Mouse (Mus musculus): Measurements from ENCODE around the gene Map2k4. TPM values are rescaled to one million over a fixed set of nuclear protein-coding genes. Genes with fewer than 3 reads are reported as not detected.

Map2k4 gene
- polyA plus RNA-seq, 1 experiment from 2014 or later = 100 TPM

- no peak overlapping the region for H3K9ac ChIP-seq (replicated peaks; ENCODE audit: low read length)
- H3K36me3 ChIP-seq (ENCODE audit: control insufficient read depth, insufficient read depth, low read length) = no peaks in the 10 kb centered on the region
- DNase-seq (no peak), ATAC-seq (ENCODE audit: low FRiP score, low TSS enrichment) (no peak)
- no peak overlapping the region for H3K4me2 ChIP-seq (ENCODE audit: low read length)
- H3K4me1 ChIP-seq (ENCODE audit: control insufficient read depth, insufficient read depth, low read length) = no peaks in the 10 kb centered on the region
- WGBS = 97% methylated on average over 2 of the region's 2 CpGs
- no peaks in the 10 kb centered on the region for H3K27me3 ChIP-seq (ENCODE audit: control insufficient read depth, insufficient read depth, low read length)
- H3K9me3 ChIP-seq (ENCODE audit: control insufficient read depth, low read length) = no peaks in the 10 kb centered on the region
- H3K4me3 ChIP-seq (replicated peaks; ENCODE audit: low read depth, low read length) = no peak overlapping the region
- no peak overlapping the region for H3K27ac ChIP-seq (replicated peaks; ENCODE audit: low read depth, low read length)
These were observed 27.2 kb downstream of the Map2k4 start for GRCm38 (mm10) chr11:65760912-65761311.

- Histone ChIP-seq H3K27me3 (ENCODE audit: control insufficient read depth, insufficient read depth, low read length) (no peaks in the 10 kb centered on the region), H3K27ac (replicated peaks; ENCODE audit: low read depth, low read length) (no peak overlapping the region), H3K36me3 (ENCODE audit: control insufficient read depth, insufficient read depth, low read length) (no peaks in the 10 kb centered on the region), H3K4me3 (replicated peaks; ENCODE audit: low read depth, low read length) (no peak overlapping the region), H3K9ac (replicated peaks; ENCODE audit: low read length) (no peak overlapping the region), H3K4me2 (ENCODE audit: low read length) (no peak overlapping the region), H3K9me3 (ENCODE audit: control insufficient read depth, low read length) (no peaks in the 10 kb centered on the region), H3K4me1 (ENCODE audit: control insufficient read depth, insufficient read depth, low read length) (no peaks in the 10 kb centered on the region)
- ATAC-seq (ENCODE audit: low FRiP score, low TSS enrichment) (no peak), DNase-seq (no peak)
- WGBS = 97% methylated on average over 1 of the region's 1 CpGs
These were observed 28.7 kb downstream of the Map2k4 start for GRCm38 (mm10) chr11:65759350-65759749.

DNA sequence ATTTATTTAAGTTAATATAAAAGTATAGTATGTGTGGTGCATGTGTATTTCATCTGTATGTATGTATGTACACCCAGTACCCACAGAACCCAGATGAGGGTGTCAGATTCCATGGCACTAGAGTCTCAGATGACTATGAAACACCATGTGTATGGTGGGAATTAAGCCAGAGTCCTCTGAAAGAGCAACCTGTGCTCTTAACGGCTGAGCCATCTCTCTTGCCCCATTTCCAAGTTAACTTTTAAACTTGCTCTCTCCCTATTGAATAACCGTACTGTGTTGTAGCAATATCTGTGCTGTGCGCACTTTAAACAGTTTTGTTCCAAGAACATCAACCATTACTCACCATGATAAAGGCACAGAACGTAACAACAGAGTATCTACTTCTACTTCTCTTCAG lies 33.9 kb downstream of the Map2k4 start:
- 93% methylated on average over 4 of the region's 4 CpGs for WGBS
- H3K36me3 ChIP-seq (ENCODE audit: control insufficient read depth, insufficient read depth, low read length) = no peaks in the 10 kb centered on the region
- no peak for ATAC-seq (ENCODE audit: low FRiP score, low TSS enrichment)

DNA sequence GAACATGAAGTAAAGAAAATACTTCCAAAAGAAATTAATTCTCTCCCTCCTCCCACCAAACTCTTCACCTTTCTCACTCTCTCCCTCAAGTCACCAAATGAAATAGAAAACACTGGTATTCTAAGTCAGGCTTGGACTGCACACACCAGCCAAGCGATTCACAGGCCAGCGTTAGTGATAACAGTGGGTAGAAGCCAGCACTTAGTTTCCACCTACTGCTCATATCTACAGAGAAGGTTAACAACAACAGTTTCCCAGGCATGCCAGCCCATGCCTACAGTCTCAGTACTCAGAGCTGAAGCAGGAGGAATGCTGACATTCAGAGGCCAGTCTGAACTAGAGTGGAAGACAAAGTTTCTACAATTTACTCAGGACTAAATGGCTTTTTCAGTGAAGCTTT lies 34.5 kb downstream of the Map2k4 start:
- WGBS = 95% methylated on average over 2 of the region's 2 CpGs
- DNase-seq (no peak), ATAC-seq (ENCODE audit: low FRiP score, low TSS enrichment) (no peak)
- Histone ChIP-seq H3K27me3 (ENCODE audit: control insufficient read depth, insufficient read depth, low read length) (no peaks in the 10 kb centered on the region), H3K9me3 (ENCODE audit: control insufficient read depth, low read length) (no peaks in the 10 kb centered on the region), H3K27ac (replicated peaks; ENCODE audit: low read depth, low read length) (no peak overlapping the region), H3K4me2 (ENCODE audit: low read length) (no peak overlapping the region), H3K36me3 (ENCODE audit: control insufficient read depth, insufficient read depth, low read length) (no peaks in the 10 kb centered on the region), H3K4me1 (ENCODE audit: control insufficient read depth, insufficient read depth, low read length) (no peaks in the 10 kb centered on the region), H3K4me3 (replicated peaks; ENCODE audit: low read depth, low read length) (no peak overlapping the region), H3K9ac (replicated peaks; ENCODE audit: low read length) (no peak overlapping the region)

More for the DNA sequence above, 33.9 kb downstream of the Map2k4 start:
- Histone ChIP-seq H3K4me3 (replicated peaks; ENCODE audit: low read depth, low read length) (no peak overlapping the region), H3K27ac (replicated peaks; ENCODE audit: low read depth, low read length) (no peak overlapping the region), H3K27me3 (ENCODE audit: control insufficient read depth, insufficient read depth, low read length) (no peaks in the 10 kb centered on the region), H3K9ac (replicated peaks; ENCODE audit: low read length) (no peak overlapping the region), H3K4me2 (ENCODE audit: low read length) (no peak overlapping the region), H3K4me1 (ENCODE audit: control insufficient read depth, insufficient read depth, low read length) (no peaks in the 10 kb centered on the region), H3K9me3 (ENCODE audit: control insufficient read depth, low read length) (no peaks in the 10 kb centered on the region)
- DNase-seq = no peak

DNA sequence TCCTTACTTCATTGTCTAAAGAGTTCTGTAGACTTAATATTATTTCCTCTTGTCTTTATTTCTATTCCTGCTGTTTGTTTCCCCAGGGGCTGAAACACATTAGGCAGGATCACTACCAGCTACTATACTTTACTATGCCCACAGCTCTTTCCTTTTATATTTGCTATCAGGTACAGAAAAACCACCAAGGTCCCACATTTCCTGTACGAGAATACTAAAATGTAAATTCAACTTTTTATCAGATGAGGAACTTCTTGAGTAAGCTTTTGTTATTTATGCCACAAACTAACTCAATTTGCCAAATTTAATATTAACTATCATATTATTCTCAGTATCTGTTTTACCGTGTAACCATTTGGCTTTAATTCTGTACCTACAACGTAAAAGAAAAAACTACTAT lies 37.6 kb downstream of the Map2k4 start:
- no peak overlapping the region for H3K4me2 ChIP-seq (ENCODE audit: low read length)
- no peak overlapping the region for H3K27ac ChIP-seq (replicated peaks; ENCODE audit: low read depth, low read length)
- ATAC-seq (ENCODE audit: low FRiP score, low TSS enrichment) = no peak
- DNase-seq = no peak
- H3K4me1 ChIP-seq (ENCODE audit: control insufficient read depth, insufficient read depth, low read length) = peaks cover 9% of the 10 kb centered on the region
- no peaks in the 10 kb centered on the region for H3K27me3 ChIP-seq (ENCODE audit: control insufficient read depth, insufficient read depth, low read length)
- H3K9me3 ChIP-seq (ENCODE audit: control insufficient read depth, low read length) = no peaks in the 10 kb centered on the region
- no peak overlapping the region for H3K4me3 ChIP-seq (replicated peaks; ENCODE audit: low read depth, low read length)
- no peak overlapping the region for H3K9ac ChIP-seq (replicated peaks; ENCODE audit: low read length)
- WGBS = 98% methylated on average over 3 of the region's 3 CpGs
- no peaks in the 10 kb centered on the region for H3K36me3 ChIP-seq (ENCODE audit: control insufficient read depth, insufficient read depth, low read length)

DNA sequence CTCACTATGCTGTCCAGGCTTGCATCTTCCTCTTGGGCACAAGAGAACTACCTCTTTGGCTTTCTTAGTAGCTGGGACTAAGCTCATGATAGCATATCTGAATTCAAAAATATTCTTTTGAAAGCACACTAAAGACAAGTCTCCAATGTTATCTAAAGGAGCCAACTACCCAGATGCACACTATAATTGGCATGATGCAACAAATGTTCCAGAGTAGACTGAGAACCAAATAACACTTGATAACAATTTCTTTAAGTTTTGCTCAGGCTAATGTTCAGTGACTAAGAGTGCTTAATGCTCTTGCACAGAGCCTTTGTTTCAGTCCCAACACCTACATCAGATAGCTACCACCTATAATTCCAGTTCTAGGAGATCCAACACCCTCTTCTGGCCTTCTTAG lies 40.7 kb downstream of the Map2k4 start:
- Histone ChIP-seq H3K9me3 (ENCODE audit: control insufficient read depth, low read length) (no peaks in the 10 kb centered on the region), H3K9ac (replicated peaks; ENCODE audit: low read length) (no peak overlapping the region), H3K4me2 (ENCODE audit: low read length) (no peak overlapping the region), H3K4me1 (ENCODE audit: control insufficient read depth, insufficient read depth, low read length) (peaks cover 15% of the 10 kb centered on the region), H3K27ac (replicated peaks; ENCODE audit: low read depth, low read length) (no peak overlapping the region), H3K36me3 (ENCODE audit: control insufficient read depth, insufficient read depth, low read length) (no peaks in the 10 kb centered on the region), H3K27me3 (ENCODE audit: control insufficient read depth, insufficient read depth, low read length) (no peaks in the 10 kb centered on the region), H3K4me3 (replicated peaks; ENCODE audit: low read depth, low read length) (no peak overlapping the region)
- DNase-seq (no peak), ATAC-seq (ENCODE audit: low FRiP score, low TSS enrichment) (no peak)

DNA sequence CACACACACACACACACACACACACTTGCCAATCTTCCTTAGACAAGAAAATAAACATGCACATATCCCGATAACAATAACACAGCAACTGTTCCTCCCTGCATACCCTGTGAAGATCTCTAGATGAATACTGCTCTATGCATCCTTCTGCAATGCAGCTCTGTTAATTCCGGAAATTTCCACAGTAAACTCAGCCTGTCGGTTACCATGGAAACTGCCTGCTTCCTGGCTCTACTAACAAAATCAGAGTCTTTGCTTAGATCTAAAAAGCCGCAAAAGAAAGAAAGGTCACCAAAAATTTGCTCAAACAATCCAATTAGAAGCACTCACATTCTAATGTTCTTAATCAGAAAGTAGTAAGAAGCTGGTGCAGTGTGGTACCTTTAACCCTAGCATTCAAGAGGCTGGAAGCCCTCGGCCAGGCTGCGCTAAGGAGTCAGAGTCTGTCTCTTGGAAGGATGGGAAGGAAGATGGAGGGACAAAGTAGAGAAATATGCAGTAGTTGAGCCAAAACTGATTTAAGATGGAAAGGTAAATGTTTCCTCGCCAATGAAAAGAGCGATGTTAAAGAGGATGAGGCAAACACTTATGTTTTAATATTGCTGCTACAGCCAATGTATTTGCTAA lies 42.3 kb downstream of the Map2k4 start:
- DNase-seq = peak; percentile 83
- no peak overlapping the region for H3K9ac ChIP-seq (replicated peaks; ENCODE audit: low read length)

DNA sequence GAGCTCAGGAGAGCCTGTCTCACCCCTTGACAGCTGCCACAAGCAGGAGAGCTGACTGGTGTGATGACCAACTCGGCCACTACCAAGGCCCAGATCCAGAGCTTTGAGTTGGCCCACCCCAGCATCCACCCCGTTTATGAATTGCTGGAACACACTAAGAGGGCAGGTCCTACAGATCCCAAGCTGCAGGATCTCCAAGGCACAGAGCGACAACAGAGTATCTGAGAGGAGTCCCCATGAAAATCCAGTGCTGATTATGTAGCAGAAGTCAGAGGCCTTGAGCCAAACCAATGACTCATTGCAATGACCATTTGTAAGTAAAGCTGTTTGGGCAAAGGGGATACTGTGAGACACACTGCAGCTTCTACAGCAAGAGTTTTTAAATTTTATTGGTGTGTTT lies 44.2 kb downstream of the Map2k4 start:
- H3K4me3 ChIP-seq (replicated peaks; ENCODE audit: low read depth, low read length) = no peak overlapping the region
- no peak for DNase-seq

More for the DNA sequence above, 42.3 kb downstream of the Map2k4 start:
- no peak overlapping the region for H3K4me3 ChIP-seq (replicated peaks; ENCODE audit: low read depth, low read length)
- no peaks in the 10 kb centered on the region for H3K36me3 ChIP-seq (ENCODE audit: control insufficient read depth, insufficient read depth, low read length)
- no peaks in the 10 kb centered on the region for H3K9me3 ChIP-seq (ENCODE audit: control insufficient read depth, low read length)
- H3K27me3 ChIP-seq (ENCODE audit: control insufficient read depth, insufficient read depth, low read length) = no peaks in the 10 kb centered on the region
- ATAC-seq (ENCODE audit: low FRiP score, low TSS enrichment) = no peak
- WGBS = 70% methylated on average over 8 of the region's 8 CpGs
- peak overlapping the region; percentile 60; the same call in 1 of the 2 replicates for H3K27ac ChIP-seq (replicated peaks; ENCODE audit: low read depth, low read length)
- peak overlapping the region; percentile 31 for H3K4me2 ChIP-seq (ENCODE audit: low read length)
- peaks cover 15% of the 10 kb centered on the region for H3K4me1 ChIP-seq (ENCODE audit: control insufficient read depth, insufficient read depth, low read length)

DNA sequence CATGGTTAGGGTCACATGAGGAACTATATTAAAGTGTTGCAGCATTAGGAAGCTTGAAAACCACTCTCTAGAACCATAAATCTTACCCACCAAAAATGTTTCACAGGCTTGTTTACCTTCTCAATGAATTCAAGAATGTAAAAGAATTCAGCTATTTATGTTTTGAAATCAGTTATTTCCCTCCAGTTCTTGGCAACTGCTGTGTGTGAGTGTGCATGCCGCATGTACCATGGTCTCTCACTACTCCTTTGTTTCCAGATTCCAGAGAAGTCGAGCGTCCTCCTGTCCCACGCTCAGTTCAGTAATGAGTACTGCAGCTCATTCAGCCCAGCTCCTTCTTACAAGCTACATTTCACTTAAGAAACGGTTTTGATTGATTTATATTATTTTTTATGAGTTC lies 47.3 kb downstream of the Map2k4 start:
- H3K36me3 ChIP-seq (ENCODE audit: control insufficient read depth, insufficient read depth, low read length) = no peaks in the 10 kb centered on the region
- no peaks in the 10 kb centered on the region for H3K27me3 ChIP-seq (ENCODE audit: control insufficient read depth, insufficient read depth, low read length)
- H3K4me2 ChIP-seq (ENCODE audit: low read length) = no peak overlapping the region
- H3K4me3 ChIP-seq (replicated peaks; ENCODE audit: low read depth, low read length) = no peak overlapping the region
- DNase-seq = no peak
- H3K9ac ChIP-seq (replicated peaks; ENCODE audit: low read length) = no peak overlapping the region
- no peak for ATAC-seq (ENCODE audit: low FRiP score, low TSS enrichment)
- no peak overlapping the region for H3K27ac ChIP-seq (replicated peaks; ENCODE audit: low read depth, low read length)
- H3K4me1 ChIP-seq (ENCODE audit: control insufficient read depth, insufficient read depth, low read length) = peaks cover 8% of the 10 kb centered on the region; the same call in 1 of the 2 replicates
- H3K9me3 ChIP-seq (ENCODE audit: control insufficient read depth, low read length) = no peaks in the 10 kb centered on the region
- 90% methylated on average over 5 of the region's 5 CpGs for WGBS

More for the DNA sequence above, 44.2 kb downstream of the Map2k4 start:
- no peak for ATAC-seq (ENCODE audit: low FRiP score, low TSS enrichment)
- Histone ChIP-seq H3K27me3 (ENCODE audit: control insufficient read depth, insufficient read depth, low read length) (no peaks in the 10 kb centered on the region), H3K4me2 (ENCODE audit: low read length) (no peak overlapping the region), H3K9me3 (ENCODE audit: control insufficient read depth, low read length) (no peaks in the 10 kb centered on the region), H3K36me3 (ENCODE audit: control insufficient read depth, insufficient read depth, low read length) (no peaks in the 10 kb centered on the region), H3K27ac (replicated peaks; ENCODE audit: low read depth, low read length) (no peak overlapping the region), H3K4me1 (ENCODE audit: control insufficient read depth, insufficient read depth, low read length) (peaks cover 15% of the 10 kb centered on the region), H3K9ac (replicated peaks; ENCODE audit: low read length) (no peak overlapping the region)
- 96% methylated on average over 3 of the region's 3 CpGs for WGBS
